Mouse (Mus musculus) naive thymus-derived CD4-positive, alpha-beta T cell, adult 5 months (primary cell): ENCODE results near the gene Rgs7. TPM values are rescaled to one million over a fixed set of nuclear protein-coding genes. Genes with fewer than 3 reads are reported as not detected.

ENCODE experiments used
- polyA plus RNA-seq: library from polyadenylated mRNA; unstranded; fragments of 100-300 nt; shearing (Covaris generic); gene quantifications from one replicate; pipeline ENCODE4 v1.2.1, GENCODE M21; 2017

Gene Rgs7
- not detected for polyA plus RNA-seq

GRCm38 (mm10) chr1:175491861-175492682 is at the start of gene Rgs7:
TSS of gene Rgs7 (minus strand) at chr1:175492500.

Other genes starting within 250 kb of the Rgs7 start
- gene Kmo, start 127.9 kb upstream of the Rgs7 start, polyA plus RNA-seq, result not detected
- gene Fh1, start 133.1 kb upstream of the Rgs7 start, polyA plus RNA-seq, result 27.0 TPM
- not detected for gene Opn3, start 200.3 kb upstream of the Rgs7 start, polyA plus RNA-seq
- gene Chml, start 200.4 kb upstream of the Rgs7 start, polyA plus RNA-seq, result 0.85 TPM
- gene Wdr64, start 206.1 kb upstream of the Rgs7 start, polyA plus RNA-seq, result not detected